Comparison of ENCODE assay signal across 8 mouse cellular contexts in genomic region chr17:86802351-86802985, GRCm38 (mm10). TPM values are rescaled to one million over a fixed set of nuclear protein-coding genes. Genes with fewer than 3 reads are reported as not detected.
DNase-seq lines count a peak whose midpoint lies in the region; ATAC-seq and TF ChIP-seq lines count a peak whose summit lies in the region.

No protein-coding gene starts in this region.

- H3K4me2 ChIP-seq in hindbrain, embryonic 13.5 days, result no peak overlapping the region
- no peak overlapping the region for H3K4me2 ChIP-seq in hindbrain, embryonic 16.5 days (ENCODE audit: low read length)
- H3K4me2 ChIP-seq in lung, embryonic 16.5 days (ENCODE audit: low read depth, low read length), result no peak overlapping the region

- TF ChIP-seq CTCF in bone marrow macrophage, adult 2 months (IDR thresholded peaks at IDR 0.05; ENCODE audit: low read depth, low read length), result 0 out of 2 replicates have a peak, but pooled peaks have one; percentile 20

- no peak for ATAC-seq in hindbrain, embryonic 13.5 days (ENCODE audit: low FRiP score)
- ATAC-seq in hindbrain, embryonic 16.5 days, result no peak
- peak; percentile 53 for ATAC-seq in lung, embryonic 16.5 days (ENCODE audit: low read depth)

- H3K27ac ChIP-seq in hindbrain, embryonic 13.5 days, result peak overlapping the region; percentile 35; the same call in 1 of the 2 replicates
- H3K27ac ChIP-seq in hindbrain, embryonic 16.5 days (ENCODE audit: low read depth, low read length), result no peak overlapping the region; the same call in 1 of the 2 replicates
- H3K27ac ChIP-seq in bone marrow macrophage, adult 2 months (ENCODE audit: insufficient read depth, low read depth, low read length), result no peak overlapping the region
- peak overlapping the region; percentile 88 for H3K27ac ChIP-seq in lung, embryonic 16.5 days (ENCODE audit: low read length)

- intact Hi-C loops in heart, postnatal 10 days (cut with DNase I), result loop anchor here (1.0 to 5.0 kb wide), 4 partner anchors 47 to 268 kb away; no protein-coding TSS in a partner anchor

- peaks cover 8% of the 10 kb centered on the region for H3K4me1 ChIP-seq in hindbrain, embryonic 13.5 days (replicated peaks)
- no peaks in the 10 kb centered on the region for H3K4me1 ChIP-seq in hindbrain, embryonic 16.5 days (ENCODE audit: control insufficient read depth, insufficient read depth, low read depth, low read length)
- H3K4me1 ChIP-seq in bone marrow macrophage, adult 2 months (ENCODE audit: control insufficient read depth, insufficient read depth, low read length), result peaks cover 10% of the 10 kb centered on the region
- peaks cover 24% of the 10 kb centered on the region for H3K4me1 ChIP-seq in lung, embryonic 16.5 days (replicated peaks; ENCODE audit: control insufficient read depth, insufficient read depth, low read length)

- no peak overlapping the region for H3K4me3 ChIP-seq in hindbrain, embryonic 13.5 days
- H3K4me3 ChIP-seq in hindbrain, embryonic 16.5 days (ENCODE audit: low read length), result no peak overlapping the region
- no peak overlapping the region for H3K4me3 ChIP-seq in bone marrow macrophage, adult 2 months (ENCODE audit: insufficient read depth, low read length)
- no peak overlapping the region for H3K4me3 ChIP-seq in lung, embryonic 16.5 days (ENCODE audit: low read length)

- no peaks in the 10 kb centered on the region for H3K9me3 ChIP-seq in hindbrain, embryonic 13.5 days
- no peaks in the 10 kb centered on the region for H3K9me3 ChIP-seq in hindbrain, embryonic 16.5 days (ENCODE audit: control insufficient read depth, low read length)
- H3K9me3 ChIP-seq in lung, embryonic 16.5 days (ENCODE audit: control insufficient read depth, low read length), result no peaks in the 10 kb centered on the region

- H3K9ac ChIP-seq in hindbrain, embryonic 13.5 days, result no peak overlapping the region
- no peak overlapping the region for H3K9ac ChIP-seq in hindbrain, embryonic 16.5 days (ENCODE audit: low read depth, low read length)
- H3K9ac ChIP-seq in lung, embryonic 16.5 days (ENCODE audit: low read length), result peak overlapping the region; percentile 44; the same call in 1 of the 2 replicates

- no peak for TF ChIP-seq POLR2A in bone marrow macrophage, adult 2 months (IDR thresholded peaks at IDR 0.05; ENCODE audit: borderline replicate concordance, low read depth, low read length)

- no peaks in the 10 kb centered on the region for H3K36me3 ChIP-seq in hindbrain, embryonic 13.5 days
- no peaks in the 10 kb centered on the region for H3K36me3 ChIP-seq in hindbrain, embryonic 16.5 days (ENCODE audit: control insufficient read depth, insufficient read depth, low read length)
- no peaks in the 10 kb centered on the region; the same call in 1 of the 2 replicates for H3K36me3 ChIP-seq in lung, embryonic 16.5 days (ENCODE audit: control insufficient read depth, insufficient read depth, low read length)

- 73% methylated on average over 9 of the region's 9 CpGs for WGBS in hindbrain, embryonic 13.5 days
- WGBS in hindbrain, embryonic 16.5 days, result 69% methylated on average over 9 of the region's 9 CpGs
- WGBS in lung, embryonic 16.5 days, result 45% methylated on average over 9 of the region's 9 CpGs

- DNase-seq in heart, postnatal 10 days, result peak; percentile 71 to 76
- no peak for DNase-seq in layer of hippocampus, postnatal 14 days (ENCODE audit: low spot score in 2 of 2)
- DNase-seq in retina, postnatal 1 day, result no peak
- DNase-seq in cerebellum, adult 11 months, result no peak

- H3K27me3 ChIP-seq in hindbrain, embryonic 13.5 days, result no peaks in the 10 kb centered on the region
- no peaks in the 10 kb centered on the region for H3K27me3 ChIP-seq in hindbrain, embryonic 16.5 days (replicated peaks; ENCODE audit: control insufficient read depth, insufficient read depth, low read length)
- no peaks in the 10 kb centered on the region for H3K27me3 ChIP-seq in lung, embryonic 16.5 days (ENCODE audit: control insufficient read depth, insufficient read depth, low read depth, low read length)

RNA-seq across cellular contexts. Expression of gene Epas1, which starts 49.0 kb away (rescaled TPM):
- polyA plus RNA-seq in hindbrain, embryonic 13.5 days (2015; fragmentation: Nextera tagmentation; extraction: Ambion mirVana), result 4.6 and 5.0 TPM in 2 replicates
- 5.7 and 8.4 TPM in 2 replicates for polyA plus RNA-seq in hindbrain, embryonic 16.5 days (2015; fragmentation: Nextera tagmentation; extraction: Ambion mirVana)
- 0.74 and 1.1 TPM in 2 replicates for polyA plus RNA-seq in bone marrow macrophage, adult 2 months (2012; ENCODE audit: insufficient read depth, insufficient read length, missing spikeins)
- total RNA-seq in heart, postnatal 10 days (2021), result 100 to 1,000 TPM; 222 to 225 TPM
- 13.7 and 14.5 TPM in 2 replicates for polyA plus RNA-seq in lung, embryonic 16.5 days (2015; fragmentation: Nextera tagmentation; extraction: Ambion mirVana)
- total RNA-seq in layer of hippocampus, postnatal 14 days (2021), result 100 to 1,000 TPM; 105 to 106 TPM

Comparison
In these comparisons a context has a peak if more than half of its experiments do, and no peak if none do; other contexts are left out.
1. H3K27ac ChIP-seq: peak in hindbrain, embryonic 13.5 days (single experiment) and lung, embryonic 16.5 days (single experiment); none in hindbrain, embryonic 16.5 days (single experiment) and bone marrow macrophage, adult 2 months (single experiment).
2. DNase-seq: peak in heart, postnatal 10 days (2 of 2); none in layer of hippocampus, postnatal 14 days (0 of 2), retina, postnatal 1 day (single experiment) and cerebellum, adult 11 months (single experiment).